Mouse (Mus musculus): Measurements from ENCODE around the gene Ezr. TPM values are rescaled to one million over a fixed set of nuclear protein-coding genes. Genes with fewer than 3 reads are reported as not detected.

Gene Ezr
- polyA plus RNA-seq, 1 experiment from 2014 or later = 166 TPM

DNA sequence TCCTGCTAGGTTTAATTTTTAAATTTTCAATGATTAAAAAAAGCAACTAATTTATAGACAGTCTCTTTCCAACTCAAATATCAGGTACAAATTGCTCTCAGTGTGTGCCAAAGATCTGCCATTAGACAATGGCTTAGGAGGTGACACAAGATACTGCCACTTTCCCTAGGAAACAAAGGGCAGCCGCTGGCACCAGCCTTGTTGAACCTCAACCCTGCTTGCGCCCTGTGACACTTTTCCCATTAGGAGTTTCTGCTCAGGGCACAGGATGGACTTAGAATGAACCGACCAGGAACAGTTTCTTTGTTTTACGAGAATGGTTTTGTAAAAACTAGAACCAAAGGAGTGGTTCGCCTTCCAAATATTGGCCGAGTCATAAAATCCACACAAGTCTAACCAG, 6.5 kb downstream of the Ezr start:
- Histone ChIP-seq H3K4me3 (ENCODE audit: low read length) (no peak overlapping the region), H3K9me3 (replicated peaks; ENCODE audit: control insufficient read depth, low read length) (no peaks in the 10 kb centered on the region), H3K27me3 (ENCODE audit: control insufficient read depth, insufficient read depth, low read length) (no peaks in the 10 kb centered on the region), H3K9ac (ENCODE audit: low read length) (no peak overlapping the region), H3K27ac (ENCODE audit: low read length) (no peak overlapping the region), H3K36me3 (ENCODE audit: control insufficient read depth, insufficient read depth) (no peaks in the 10 kb centered on the region), H3K4me1 (ENCODE audit: control insufficient read depth, insufficient read depth, low read length) (peaks cover 71% of the 10 kb centered on the region), H3K4me2 (ENCODE audit: low read depth, low read length) (no peak overlapping the region)
- no peak for ATAC-seq (replicated peaks; ENCODE audit: extremely low read depth, insufficient read depth, low FRiP score)
- 73% methylated on average over 6 of the region's 6 CpGs for WGBS

DNA sequence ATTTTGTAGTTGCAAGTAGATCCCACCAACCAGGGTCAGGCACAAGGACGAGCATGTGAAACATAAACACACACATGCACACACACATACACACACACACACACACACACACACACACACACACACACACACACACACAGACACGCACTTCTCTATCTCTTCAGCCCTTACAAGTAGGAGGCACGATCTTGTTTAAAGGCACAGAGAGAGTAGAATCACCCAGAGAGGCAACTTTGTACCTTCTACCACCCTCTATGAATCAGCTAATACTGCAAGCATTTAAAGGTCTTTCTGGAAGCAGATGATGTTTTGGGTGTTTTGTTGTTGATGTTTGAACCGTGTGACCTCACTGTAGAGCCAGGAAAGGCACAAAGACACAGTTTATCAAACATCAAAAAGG, 6.9 kb downstream of the Ezr start:
- peaks cover 74% of the 10 kb centered on the region for H3K4me1 ChIP-seq (ENCODE audit: control insufficient read depth, insufficient read depth, low read length)
- no peak overlapping the region for H3K27ac ChIP-seq (ENCODE audit: low read length)

DNA sequence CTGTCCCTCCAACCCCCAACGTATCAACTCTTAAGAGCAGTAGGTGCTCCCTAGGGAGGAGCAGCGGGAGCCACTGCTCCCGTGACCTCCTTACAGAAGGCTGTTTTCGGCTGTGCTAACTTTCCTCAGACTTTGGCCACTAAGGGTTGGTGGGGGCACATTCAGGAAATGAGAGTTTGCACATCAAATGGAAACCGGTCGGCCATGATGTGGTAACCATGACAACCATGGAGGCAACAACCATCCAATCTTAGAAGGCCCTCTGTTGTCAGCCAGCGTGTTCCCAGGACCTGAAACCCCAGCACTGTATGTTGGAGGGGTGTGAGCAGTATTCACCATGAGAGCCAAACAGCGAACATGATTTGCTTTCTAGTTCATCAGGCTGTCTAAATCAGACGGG, 7.4 kb downstream of the Ezr start:
- no peak overlapping the region for H3K27ac ChIP-seq (ENCODE audit: low read length)
- H3K36me3 ChIP-seq (ENCODE audit: control insufficient read depth, insufficient read depth) = no peaks in the 10 kb centered on the region
- no peaks in the 10 kb centered on the region for H3K9me3 ChIP-seq (replicated peaks; ENCODE audit: control insufficient read depth, low read length)
- no peak for ATAC-seq (replicated peaks; ENCODE audit: extremely low read depth, insufficient read depth, low FRiP score)
- no peaks in the 10 kb centered on the region for H3K27me3 ChIP-seq (ENCODE audit: control insufficient read depth, insufficient read depth, low read length)
- H3K4me3 ChIP-seq (ENCODE audit: low read length) = no peak overlapping the region
- 85% methylated on average over 9 of the region's 9 CpGs for WGBS
- peaks cover 71% of the 10 kb centered on the region for H3K4me1 ChIP-seq (ENCODE audit: control insufficient read depth, insufficient read depth, low read length)
- no peak overlapping the region for H3K4me2 ChIP-seq (ENCODE audit: low read depth, low read length)
- H3K9ac ChIP-seq (ENCODE audit: low read length) = no peak overlapping the region

More for the DNA sequence above, 6.9 kb downstream of the Ezr start:
- no peak overlapping the region for H3K4me3 ChIP-seq (ENCODE audit: low read length)
- no peaks in the 10 kb centered on the region for H3K9me3 ChIP-seq (replicated peaks; ENCODE audit: control insufficient read depth, low read length)
- no peak overlapping the region for H3K4me2 ChIP-seq (ENCODE audit: low read depth, low read length)
- no peak for ATAC-seq (replicated peaks; ENCODE audit: extremely low read depth, insufficient read depth, low FRiP score)
- no peaks in the 10 kb centered on the region for H3K27me3 ChIP-seq (ENCODE audit: control insufficient read depth, insufficient read depth, low read length)
- no peaks in the 10 kb centered on the region for H3K36me3 ChIP-seq (ENCODE audit: control insufficient read depth, insufficient read depth)
- H3K9ac ChIP-seq (ENCODE audit: low read length) = no peak overlapping the region
- 63% methylated on average over 4 of the region's 4 CpGs for WGBS

DNA sequence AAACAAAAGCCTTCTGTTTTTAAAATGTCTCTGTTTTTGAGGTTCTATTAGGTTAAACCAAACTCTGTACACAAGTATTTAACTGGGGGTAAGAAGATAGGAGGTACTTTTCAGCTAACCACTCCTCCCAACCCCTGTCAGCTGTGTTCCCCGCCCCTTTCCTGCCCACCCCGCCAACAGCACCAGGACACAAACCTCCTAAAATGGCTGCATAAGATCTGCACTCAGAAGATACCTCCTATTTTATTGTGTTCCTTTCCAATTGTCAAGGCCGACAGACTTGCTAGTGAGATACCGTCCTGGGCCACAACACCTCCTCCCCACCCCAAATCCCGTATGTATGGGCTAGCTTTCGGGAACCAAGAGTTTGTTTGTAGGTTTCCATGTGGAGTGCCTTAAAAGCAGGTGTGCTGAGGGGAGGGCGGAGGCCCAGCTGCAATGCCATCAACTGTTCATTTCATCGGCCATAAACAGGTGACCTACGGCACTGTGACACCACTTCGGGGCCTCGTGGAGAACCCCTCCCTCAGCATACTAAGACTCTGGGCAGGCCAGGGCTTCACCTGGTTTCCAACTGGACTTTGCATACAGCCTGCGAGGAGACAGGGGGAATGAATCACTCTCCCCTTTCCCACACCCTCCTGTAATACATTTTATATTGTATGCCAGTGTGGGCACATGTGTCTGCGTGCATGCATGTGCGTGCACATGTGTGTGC, 9.2 kb downstream of the Ezr start:
- H3K4me1 ChIP-seq (ENCODE audit: control insufficient read depth, insufficient read depth, low read length) = peaks cover 77% of the 10 kb centered on the region

DNA sequence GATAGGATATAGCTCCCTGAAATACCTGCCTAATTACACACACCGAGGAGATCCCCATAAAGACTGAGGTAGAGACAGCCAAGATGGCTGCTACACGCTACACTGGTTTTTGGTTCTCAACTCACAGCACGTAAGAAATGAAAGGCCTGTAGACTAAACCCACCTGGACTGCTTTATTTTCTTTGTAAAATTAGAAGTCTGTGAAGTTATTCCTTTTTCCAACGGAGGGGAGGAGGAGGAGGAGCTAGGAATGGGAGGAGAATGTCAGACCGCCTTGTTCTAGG, 10.2 kb downstream of the Ezr start:
- H3K4me2 ChIP-seq (ENCODE audit: low read depth, low read length) = no peak overlapping the region
- H3K4me3 ChIP-seq (ENCODE audit: low read length) = no peak overlapping the region
- H3K9me3 ChIP-seq (replicated peaks; ENCODE audit: control insufficient read depth, low read length) = no peaks in the 10 kb centered on the region
- H3K4me1 ChIP-seq (ENCODE audit: control insufficient read depth, insufficient read depth, low read length) = peaks cover 80% of the 10 kb centered on the region
- H3K27me3 ChIP-seq (ENCODE audit: control insufficient read depth, insufficient read depth, low read length) = no peaks in the 10 kb centered on the region
- no peak overlapping the region for H3K9ac ChIP-seq (ENCODE audit: low read length)
- 69% methylated on average over 5 of the region's 5 CpGs for WGBS
- ATAC-seq (replicated peaks; ENCODE audit: extremely low read depth, insufficient read depth, low FRiP score) = no peak
- H3K27ac ChIP-seq (ENCODE audit: low read length) = peak overlapping the region; percentile 50
- H3K36me3 ChIP-seq (ENCODE audit: control insufficient read depth, insufficient read depth) = no peaks in the 10 kb centered on the region

More for the DNA sequence above, 9.2 kb downstream of the Ezr start:
- Histone ChIP-seq H3K9me3 (replicated peaks; ENCODE audit: control insufficient read depth, low read length) (no peaks in the 10 kb centered on the region), H3K27ac (ENCODE audit: low read length) (peak overlapping the region; percentile 33; the same call in 1 of the 2 replicates), H3K27me3 (ENCODE audit: control insufficient read depth, insufficient read depth, low read length) (no peaks in the 10 kb centered on the region), H3K36me3 (ENCODE audit: control insufficient read depth, insufficient read depth) (no peaks in the 10 kb centered on the region), H3K4me3 (ENCODE audit: low read length) (no peak overlapping the region), H3K9ac (ENCODE audit: low read length) (no peak overlapping the region), H3K4me2 (ENCODE audit: low read depth, low read length) (no peak overlapping the region)
- whole genome bisulfite sequencing = 77% methylated on average over 14 of the region's 14 CpGs
- ATAC-seq (replicated peaks; ENCODE audit: extremely low read depth, insufficient read depth, low FRiP score) = no peak

DNA sequence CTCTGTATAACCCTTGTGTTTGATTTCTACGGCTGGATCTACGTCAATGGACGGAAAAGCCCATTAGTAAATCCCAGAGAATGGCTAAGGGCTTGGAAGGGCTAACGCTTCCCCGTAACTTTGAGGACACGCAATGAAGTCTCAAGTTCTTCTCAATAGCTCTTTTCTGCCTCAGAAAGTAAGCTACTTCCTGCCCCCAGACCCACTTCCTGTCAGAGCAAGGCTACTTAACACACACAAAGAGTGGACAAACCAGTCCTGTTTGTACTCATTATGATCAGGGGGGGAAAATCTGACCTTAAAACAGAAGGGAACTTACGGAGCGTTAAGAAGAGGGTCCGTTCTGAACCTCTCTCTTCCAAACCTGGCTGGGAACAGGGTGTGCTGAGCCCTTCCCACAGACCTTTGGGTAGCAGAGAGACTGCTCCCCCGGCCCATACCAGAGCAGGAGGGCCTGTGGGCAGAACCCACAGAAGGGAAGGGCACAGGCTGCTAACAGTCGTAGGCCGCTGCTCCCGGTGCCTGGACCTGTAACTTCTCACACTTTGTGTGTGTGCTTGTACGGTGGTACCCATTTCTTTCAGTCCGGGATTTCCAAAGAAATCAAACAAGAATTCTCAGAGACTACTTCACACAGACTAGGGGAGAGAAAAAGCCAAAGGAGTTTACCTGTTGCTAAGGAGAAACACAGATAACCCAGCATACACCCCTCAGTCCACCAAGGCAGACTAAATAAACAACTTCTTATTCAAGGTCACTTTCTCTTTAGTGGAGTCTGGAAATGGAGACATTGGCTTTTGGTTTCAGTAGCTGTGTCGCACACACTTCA, 10.7 kb downstream of the Ezr start:
- H3K4me1 ChIP-seq (ENCODE audit: control insufficient read depth, insufficient read depth, low read length) = peaks cover 81% of the 10 kb centered on the region
- H3K36me3 ChIP-seq (ENCODE audit: control insufficient read depth, insufficient read depth) = no peaks in the 10 kb centered on the region
- WGBS = 70% methylated on average over 16 of the region's 16 CpGs
- peak overlapping the region; percentile 44 for H3K9ac ChIP-seq (ENCODE audit: low read length)
- no peak overlapping the region for H3K4me2 ChIP-seq (ENCODE audit: low read depth, low read length)
- no peaks in the 10 kb centered on the region for H3K27me3 ChIP-seq (ENCODE audit: control insufficient read depth, insufficient read depth, low read length)
- H3K9me3 ChIP-seq (replicated peaks; ENCODE audit: control insufficient read depth, low read length) = no peaks in the 10 kb centered on the region
- ATAC-seq (replicated peaks; ENCODE audit: extremely low read depth, insufficient read depth, low FRiP score) = no peak
- H3K4me3 ChIP-seq (ENCODE audit: low read length) = no peak overlapping the region
- H3K27ac ChIP-seq (ENCODE audit: low read length) = peak overlapping the region; percentile 50

GRCm38 (mm10) chr17:6769602-6770001, 13.0 kb downstream of the Ezr start:
- Histone ChIP-seq H3K27me3 (ENCODE audit: control insufficient read depth, insufficient read depth, low read length) (no peaks in the 10 kb centered on the region), H3K4me2 (ENCODE audit: low read depth, low read length) (no peak overlapping the region), H3K36me3 (ENCODE audit: control insufficient read depth, insufficient read depth) (no peaks in the 10 kb centered on the region), H3K9me3 (replicated peaks; ENCODE audit: control insufficient read depth, low read length) (no peaks in the 10 kb centered on the region), H3K4me3 (ENCODE audit: low read length) (no peak overlapping the region), H3K4me1 (ENCODE audit: control insufficient read depth, insufficient read depth, low read length) (peaks cover 92% of the 10 kb centered on the region), H3K9ac (ENCODE audit: low read length) (peak overlapping the region; percentile 45; the same call in 1 of the 2 replicates), H3K27ac (ENCODE audit: low read length) (peak overlapping the region; percentile 93)
- no peak for ATAC-seq (replicated peaks; ENCODE audit: extremely low read depth, insufficient read depth, low FRiP score)
- WGBS = 40% methylated on average over 4 of the region's 4 CpGs

DNA sequence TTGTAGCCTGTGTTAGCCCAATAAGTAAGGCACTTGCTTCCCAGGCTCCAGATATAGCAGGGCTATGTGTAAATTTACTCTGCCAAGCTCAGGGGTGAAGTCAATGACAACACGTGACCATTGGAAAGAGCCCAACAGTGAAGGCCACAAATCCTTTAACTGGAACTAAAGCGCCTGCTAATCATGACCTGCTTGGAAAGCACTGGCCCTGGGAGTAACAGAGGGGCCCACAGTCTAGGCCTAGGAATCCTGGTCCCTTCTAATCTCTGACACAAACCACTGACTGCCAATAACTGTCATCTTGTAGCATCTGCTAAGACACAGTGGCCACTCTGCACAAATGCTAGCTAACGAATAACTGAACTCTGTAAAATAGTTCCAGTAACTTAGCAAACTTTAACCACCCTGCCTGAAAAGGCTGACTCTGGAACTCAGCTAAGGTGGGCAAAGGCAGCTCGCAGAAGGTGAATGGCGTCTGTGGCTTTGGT, 14.2 kb downstream of the Ezr start:
- Histone ChIP-seq H3K27ac (ENCODE audit: low read length) (peak overlapping the region; percentile 93), H3K36me3 (ENCODE audit: control insufficient read depth, insufficient read depth) (no peaks in the 10 kb centered on the region), H3K4me3 (ENCODE audit: low read length) (no peak overlapping the region), H3K4me1 (ENCODE audit: control insufficient read depth, insufficient read depth, low read length) (peaks cover 90% of the 10 kb centered on the region), H3K4me2 (ENCODE audit: low read depth, low read length) (no peak overlapping the region), H3K9me3 (replicated peaks; ENCODE audit: control insufficient read depth, low read length) (no peaks in the 10 kb centered on the region), H3K27me3 (ENCODE audit: control insufficient read depth, insufficient read depth, low read length) (no peaks in the 10 kb centered on the region), H3K9ac (ENCODE audit: low read length) (peak overlapping the region; percentile 48; the same call in 1 of the 2 replicates)
- ATAC-seq (replicated peaks; ENCODE audit: extremely low read depth, insufficient read depth, low FRiP score) = peak; percentile 64
- WGBS = 49% methylated on average over 5 of the region's 5 CpGs

DNA sequence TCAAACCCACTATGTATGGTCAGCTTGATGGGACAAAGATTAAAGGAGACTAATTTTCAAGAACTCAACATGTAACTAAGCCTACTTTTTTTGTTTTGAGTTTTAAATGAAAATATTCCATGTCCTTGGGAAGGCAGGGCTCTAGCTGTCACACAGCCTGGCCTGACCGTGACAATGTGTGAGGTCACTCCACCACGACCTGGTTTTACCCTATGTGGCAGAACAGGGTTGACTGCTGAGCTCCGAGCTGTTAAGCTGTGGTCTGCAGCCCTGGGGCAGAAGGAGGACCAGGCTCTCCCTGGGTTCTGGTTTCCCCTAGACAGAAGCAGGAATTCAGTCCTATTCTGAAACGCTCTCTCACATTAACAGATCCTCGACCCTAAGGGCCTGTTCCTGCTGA, 14.8 kb downstream of the Ezr start:
- H3K4me3 ChIP-seq (ENCODE audit: low read length) = no peak overlapping the region
- 0 out of 2 replicates have a peak overlapping the region, but pooled peaks have one; percentile 45 for H3K9ac ChIP-seq (ENCODE audit: low read length)
- H3K36me3 ChIP-seq (ENCODE audit: control insufficient read depth, insufficient read depth) = no peaks in the 10 kb centered on the region
- ATAC-seq (replicated peaks; ENCODE audit: extremely low read depth, insufficient read depth, low FRiP score) = no peak
- H3K27ac ChIP-seq (ENCODE audit: low read length) = peak overlapping the region; percentile 93
- 36% methylated on average over 5 of the region's 5 CpGs for WGBS
- no peaks in the 10 kb centered on the region for H3K27me3 ChIP-seq (ENCODE audit: control insufficient read depth, insufficient read depth, low read length)
- no peak overlapping the region for H3K4me2 ChIP-seq (ENCODE audit: low read depth, low read length)
- no peaks in the 10 kb centered on the region for H3K9me3 ChIP-seq (replicated peaks; ENCODE audit: control insufficient read depth, low read length)
- H3K4me1 ChIP-seq (ENCODE audit: control insufficient read depth, insufficient read depth, low read length) = peaks cover 93% of the 10 kb centered on the region
